Mouse (Mus musculus) midbrain, embryonic 12.5 days (tissue): ENCODE measurements around the gene Rnf213. TPM values are rescaled to one million over a fixed set of nuclear protein-coding genes. Genes with fewer than 3 reads are reported as not detected.

ENCODE experiments used
- ATAC-seq: fragments of 200-750 bp; cut with Nextera tagmentation; 2 replicates; pipeline ENCODE4 v1.8.0; 2017; ENCODE audit warnings: low read depth, moderate TSS enrichment, moderate library complexity; ENCODE audit not compliant: low FRiP score
- H3K27ac ChIP-seq: fragments of 300-500 bp; sonication (generic); replicated peaks from 2 replicates; pipeline ENCODE4 v1.5.1; 2016; ENCODE audit warnings: mild to moderate bottlenecking
- H3K27me3 ChIP-seq: fragments of 300-500 bp; sonication (generic); 2 replicates; pipeline ENCODE4 v1.6.1; 2016; ENCODE audit warnings: mild to moderate bottlenecking
- H3K36me3 ChIP-seq: fragments of 300-500 bp; sonication (generic); 2 replicates; pipeline ENCODE4 v1.6.1; 2016
- H3K4me1 ChIP-seq: fragments of 300-500 bp; sonication (generic); 2 replicates; pipeline ENCODE4 v1.6.1; 2016
- H3K4me2 ChIP-seq: fragments of 300-500 bp; sonication (generic); replicated peaks from 2 replicates; pipeline ENCODE4 v1.6.1; 2016; ENCODE audit warnings: mild to moderate bottlenecking, moderate library complexity
- H3K4me3 ChIP-seq: fragments of 300-500 bp; sonication (generic); 2 replicates; pipeline ENCODE4 v1.5.1; 2016; ENCODE audit warnings: mild to moderate bottlenecking
- H3K9ac ChIP-seq: fragments of 300-500 bp; sonication (generic); replicated peaks from 2 replicates; pipeline ENCODE4 v1.6.1; 2016; ENCODE audit warnings: mild to moderate bottlenecking, moderate library complexity
- H3K9me3 ChIP-seq: fragments of 300-500 bp; sonication (generic); 2 replicates; pipeline ENCODE4 v1.6.1; 2016; ENCODE audit warnings: mild to moderate bottlenecking
- WGBS: fragments of 180-500 bp; shearing (Covaris S2); methylation state at CpG from one replicate; pipeline ENCODE4 v1.1.7; 2016; 5-methylcytosine and 5-hydroxymethylcytosine counted together
- polyA plus RNA-seq: library from polyadenylated mRNA; unstranded; fragments of >200 nt; fragmentation: Nextera tagmentation; extraction: Ambion mirVana; gene quantifications from 2 replicates; pipeline ENCODE4 v1.2.1, GENCODE M21; 2016

Rnf213 gene
- polyA plus RNA-seq = 1.2 TPM in 2 replicates

DNA sequence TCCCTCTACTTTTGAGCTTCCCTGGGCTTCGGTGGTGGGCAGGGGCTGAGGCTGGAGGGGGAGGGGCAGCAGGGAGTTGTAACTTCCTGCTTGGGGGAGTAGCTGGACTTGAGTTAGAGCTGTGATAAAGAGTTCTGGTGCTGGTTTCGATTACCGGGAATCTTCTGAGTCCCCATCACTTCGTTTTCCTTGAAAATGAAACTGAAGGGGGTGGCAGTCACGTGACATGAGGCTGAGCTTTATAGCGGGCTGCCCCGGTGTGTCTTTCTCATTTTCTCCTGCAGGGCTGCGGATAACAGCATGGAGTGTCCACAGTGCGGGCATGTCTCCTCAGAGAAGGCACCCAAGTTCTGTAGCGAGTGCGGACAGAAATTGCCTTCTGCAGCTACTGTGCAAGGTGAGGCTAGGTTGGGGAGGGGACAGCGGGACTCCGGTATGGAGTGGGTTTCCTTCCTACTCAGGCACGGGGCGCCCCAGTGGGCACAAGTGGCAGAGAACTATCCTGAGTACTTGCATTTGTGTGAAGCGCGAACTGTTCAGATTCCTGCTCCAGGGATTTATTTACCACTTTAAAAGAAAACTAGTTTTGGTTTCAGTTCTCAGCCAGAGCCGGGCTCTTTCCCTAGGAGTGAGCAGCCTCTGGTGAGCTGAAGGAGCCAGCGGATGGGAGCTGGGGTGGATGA is at the start of gene Rnf213:
Rnf213 (plus strand) TSS at position 301 of the 683 bp plus-strand sequence.
- Histone ChIP-seq H3K4me3 (peak within 1 kb of the TSS; percentile 43), H3K36me3 (no peaks in the 10 kb centered on the region), H3K4me1 (peaks cover 22% of the 10 kb centered on the region), H3K27me3 (peaks cover 89% of the 10 kb centered on the region), H3K9ac (peak within 1 kb of the TSS; percentile 49), H3K27ac (no peak within 1 kb of the TSS), H3K9me3 (no peaks in the 10 kb centered on the region), H3K4me2 (peak within 1 kb of the TSS; percentile 57)
- WGBS = 1% methylated on average over 19 of the region's 19 CpGs
- peak; percentile 60; the same call in 1 of the 2 replicates for ATAC-seq

DNA sequence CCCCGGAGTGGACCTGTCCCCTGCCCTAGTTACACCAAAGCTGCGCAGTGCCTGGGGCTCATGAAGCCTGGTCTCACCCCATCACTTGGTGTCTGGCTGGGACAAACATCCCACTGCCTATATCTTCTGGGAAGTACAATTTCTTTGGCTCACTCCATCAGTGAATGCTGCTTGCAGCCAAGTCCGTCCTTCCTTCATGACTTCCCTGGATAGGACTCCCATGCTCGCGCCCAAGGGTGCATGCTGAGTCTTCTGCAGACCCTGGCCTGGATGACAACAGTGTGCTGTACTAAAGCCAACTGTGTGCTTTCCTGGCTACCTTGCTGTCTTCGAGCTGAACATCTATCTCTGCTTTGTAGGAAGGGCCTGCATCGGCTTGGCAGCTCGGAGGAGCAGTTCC is 48.7 kb upstream of the Rnf213 start:
- H3K27me3 ChIP-seq = no peaks in the 10 kb centered on the region
- no peaks in the 10 kb centered on the region for H3K9me3 ChIP-seq
- H3K4me2 ChIP-seq = no peak overlapping the region
- 85% methylated on average over 8 of the region's 8 CpGs for WGBS
- H3K36me3 ChIP-seq = no peaks in the 10 kb centered on the region
- H3K4me1 ChIP-seq = 0 out of 2 replicates have a peak, but pooled peaks cover 4% of the 10 kb centered on the region
- no peak overlapping the region for H3K9ac ChIP-seq
- H3K27ac ChIP-seq = no peak overlapping the region
- H3K4me3 ChIP-seq = no peak overlapping the region
- ATAC-seq = no peak

DNA sequence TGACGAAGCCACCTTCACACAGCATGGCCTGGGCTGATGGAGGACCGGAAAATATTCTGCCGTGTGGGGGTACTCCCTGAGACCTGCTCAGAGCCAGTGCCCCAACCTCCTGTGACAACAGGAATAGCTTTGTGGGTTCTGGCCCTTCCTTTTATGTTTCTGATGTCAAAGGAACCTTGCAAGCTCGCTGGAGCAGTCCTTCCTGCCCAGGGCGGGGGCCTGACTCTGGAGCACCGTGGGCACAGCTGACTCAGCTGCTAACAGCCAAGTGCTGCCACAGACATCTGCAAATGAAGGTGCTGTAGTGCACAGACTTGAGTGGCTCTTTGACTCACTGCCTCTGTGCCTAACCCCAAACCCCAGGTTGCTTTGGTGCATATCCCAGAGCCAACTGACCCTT is 48.0 kb upstream of the Rnf213 start:
- Histone ChIP-seq H3K4me1 (no peaks in the 10 kb centered on the region), H3K9ac (no peak overlapping the region), H3K4me3 (no peak overlapping the region), H3K9me3 (no peaks in the 10 kb centered on the region), H3K4me2 (no peak overlapping the region), H3K27me3 (no peaks in the 10 kb centered on the region), H3K36me3 (no peaks in the 10 kb centered on the region), H3K27ac (no peak overlapping the region)
- ATAC-seq = no peak
- WGBS = 75% methylated on average over 6 of the region's 6 CpGs

DNA sequence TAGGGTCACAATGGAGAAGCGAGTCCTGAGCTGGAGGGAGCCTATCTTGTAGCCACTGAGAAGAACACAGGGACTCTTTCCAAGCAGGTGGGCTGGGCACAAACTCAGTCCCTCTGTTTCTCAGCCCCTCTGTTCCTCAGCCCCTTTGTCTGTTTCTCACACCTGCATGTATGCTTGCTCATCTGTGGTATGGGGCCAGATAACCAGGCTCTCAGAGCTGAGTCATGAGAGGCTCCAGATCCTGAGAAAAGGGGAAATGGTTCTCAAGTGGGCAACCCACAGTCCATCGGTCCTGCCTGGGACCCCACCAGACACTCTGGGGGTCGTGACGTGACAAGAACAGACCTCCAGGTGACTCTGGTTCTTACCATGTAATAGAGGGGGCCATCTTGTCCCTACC is 45.8 kb upstream of the Rnf213 start:
- WGBS = 92% methylated on average over 4 of the region's 4 CpGs
- Histone ChIP-seq H3K27me3 (no peaks in the 10 kb centered on the region), H3K9ac (no peak overlapping the region), H3K27ac (no peak overlapping the region), H3K4me3 (no peak overlapping the region), H3K4me2 (no peak overlapping the region), H3K4me1 (no peaks in the 10 kb centered on the region), H3K36me3 (no peaks in the 10 kb centered on the region), H3K9me3 (no peaks in the 10 kb centered on the region)
- no peak for ATAC-seq

DNA sequence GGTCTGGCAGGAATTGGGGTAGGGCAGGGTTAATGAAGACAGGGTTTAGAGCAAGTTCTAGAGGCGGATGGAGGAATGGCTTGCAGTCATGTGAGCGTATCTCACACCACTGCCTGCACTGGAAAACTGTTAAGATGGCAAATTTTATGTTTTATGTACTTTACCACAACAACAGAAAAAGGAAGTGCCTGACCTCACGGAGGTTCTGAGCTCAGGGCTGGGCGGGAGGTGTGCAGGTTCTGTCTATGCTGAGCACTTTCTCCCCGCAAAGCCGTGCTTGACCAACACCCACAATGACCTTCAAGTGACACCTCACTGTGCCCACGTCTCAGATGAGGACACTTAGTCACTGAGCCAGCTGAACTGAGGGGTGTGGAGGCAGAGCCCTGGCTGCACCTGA is 40.8 kb upstream of the Rnf213 start:
- H3K36me3 ChIP-seq = no peaks in the 10 kb centered on the region
- no peak overlapping the region for H3K4me3 ChIP-seq
- H3K27me3 ChIP-seq = no peaks in the 10 kb centered on the region
- 75% methylated on average over 7 of the region's 7 CpGs for WGBS
- no peaks in the 10 kb centered on the region for H3K9me3 ChIP-seq
- no peak overlapping the region for H3K9ac ChIP-seq
- H3K27ac ChIP-seq = no peak overlapping the region
- H3K4me2 ChIP-seq = no peak overlapping the region
- H3K4me1 ChIP-seq = peaks cover 17% of the 10 kb centered on the region
- ATAC-seq = no peak

DNA sequence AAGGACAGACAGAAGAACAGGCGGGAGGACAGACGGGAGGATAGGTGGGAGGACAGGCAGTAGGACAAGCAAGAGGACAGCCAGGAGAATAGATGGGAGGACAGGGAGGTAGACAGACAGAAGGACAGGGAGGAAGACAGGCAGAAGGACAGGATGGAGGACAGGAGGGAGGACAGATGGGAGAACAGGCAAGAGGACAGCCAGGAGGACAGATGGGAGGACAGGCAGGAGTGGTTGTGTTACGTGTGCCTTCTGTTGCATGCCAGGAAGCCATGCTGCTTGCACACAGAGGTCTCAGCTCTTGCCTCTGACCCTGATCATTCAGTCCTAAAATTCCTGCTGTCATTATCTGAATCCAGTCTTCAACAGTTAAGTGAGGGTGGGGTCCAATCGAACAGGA is 39.0 kb upstream of the Rnf213 start:
- no peaks in the 10 kb centered on the region for H3K36me3 ChIP-seq
- no peak for ATAC-seq
- no peak overlapping the region for H3K27ac ChIP-seq
- no peaks in the 10 kb centered on the region for H3K27me3 ChIP-seq
- WGBS = 87% methylated on average over 4 of the region's 4 CpGs
- H3K9ac ChIP-seq = no peak overlapping the region
- H3K4me2 ChIP-seq = no peak overlapping the region
- H3K4me3 ChIP-seq = no peak overlapping the region
- H3K4me1 ChIP-seq = peaks cover 17% of the 10 kb centered on the region
- H3K9me3 ChIP-seq = no peaks in the 10 kb centered on the region

DNA sequence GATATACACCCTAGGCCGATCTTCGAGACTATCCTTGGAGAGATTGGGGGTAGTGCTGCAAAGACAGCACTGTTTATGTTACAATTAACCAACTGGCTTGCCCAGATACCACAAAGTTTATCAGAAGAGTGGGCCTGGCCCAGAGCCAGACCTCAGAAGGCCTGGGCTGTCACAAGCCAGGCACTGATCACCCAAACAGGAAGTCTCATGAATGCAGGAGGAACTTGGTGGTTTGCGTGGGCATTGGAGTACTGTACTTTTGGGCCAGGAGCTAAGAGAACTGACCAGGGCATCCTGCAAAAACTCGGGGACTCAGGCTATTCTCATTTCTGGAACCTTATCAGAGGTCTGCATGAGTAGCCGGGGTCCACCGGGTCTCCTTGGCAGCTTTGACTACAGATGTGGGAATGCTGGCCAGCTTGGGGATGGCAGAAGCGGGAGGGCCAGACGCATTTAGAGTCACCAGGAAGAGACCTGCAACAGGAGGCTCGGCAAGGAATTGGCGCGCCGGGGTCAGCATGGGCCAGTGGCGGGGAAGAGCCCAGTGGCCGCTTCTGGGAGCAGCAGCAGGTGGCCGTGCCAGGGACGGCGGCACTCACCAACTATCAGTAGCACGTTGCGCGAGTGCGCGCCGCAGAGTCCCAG is 38.0 kb upstream of the Rnf213 start:
- no peak; the same call in 1 of the 2 replicates for ATAC-seq
- 10% methylated on average over 23 of the region's 23 CpGs for WGBS
- H3K4me3 ChIP-seq = peak overlapping the region; percentile 70
- H3K9ac ChIP-seq = peak overlapping the region; percentile 77
- no peaks in the 10 kb centered on the region for H3K9me3 ChIP-seq
- H3K27ac ChIP-seq = peak overlapping the region; percentile 64
- H3K27me3 ChIP-seq = no peaks in the 10 kb centered on the region
- peaks cover 17% of the 10 kb centered on the region for H3K4me1 ChIP-seq
- H3K4me2 ChIP-seq = peak overlapping the region; percentile 95
- H3K36me3 ChIP-seq = 0 out of 2 replicates have a peak, but pooled peaks cover 3% of the 10 kb centered on the region

DNA sequence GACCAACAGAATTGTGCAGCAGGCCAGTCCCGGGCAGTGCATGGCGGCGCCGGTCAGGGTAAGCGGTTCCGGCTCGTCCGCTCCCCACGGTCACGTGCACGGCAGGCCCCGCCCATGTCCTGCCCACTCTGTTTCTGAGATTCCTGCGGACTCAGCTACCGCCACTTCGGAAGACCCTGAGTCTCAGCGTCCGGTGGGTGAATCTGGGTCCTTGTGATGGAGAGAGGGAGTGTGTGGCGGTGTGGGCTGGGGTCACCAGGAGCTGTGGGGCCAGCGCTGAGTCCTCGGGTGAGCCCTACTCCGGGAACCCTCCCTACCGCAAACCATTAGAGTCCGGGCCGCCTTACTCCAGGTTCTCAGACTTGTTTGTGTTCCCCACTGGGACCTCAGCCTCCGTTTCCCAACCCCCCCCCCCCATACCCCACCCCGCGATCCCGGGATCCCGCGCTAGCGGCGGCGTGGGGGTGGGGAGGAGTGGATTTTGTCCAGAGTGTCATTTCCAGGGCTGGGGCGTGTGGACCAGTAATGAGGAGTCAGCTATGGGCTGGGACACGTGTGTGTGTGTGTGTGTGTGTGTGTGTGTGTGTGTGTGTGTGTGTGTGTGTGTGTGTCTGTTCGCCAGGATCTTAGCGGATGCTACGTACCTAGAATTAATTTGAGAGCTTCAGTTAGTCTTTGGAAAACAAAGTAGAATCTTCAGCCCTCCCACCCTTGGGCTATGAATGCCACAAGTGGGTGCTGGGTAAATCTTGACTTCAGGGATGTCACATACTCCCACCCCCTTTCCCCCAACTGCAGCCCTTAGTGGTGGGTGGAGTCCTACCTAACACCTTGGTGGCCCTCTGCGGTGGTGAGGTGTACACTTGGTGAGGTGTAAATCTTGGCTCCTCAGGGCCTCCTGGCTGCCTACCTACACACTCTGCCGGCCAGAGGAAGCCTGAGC is 37.2 kb upstream of the Rnf213 start, which contains the start of the genes Sgsh and Slc26a11:
Sgsh (minus strand) TSS at position 94 of the 943 bp plus-strand sequence.
Slc26a11 (plus strand) TSS at position 115 of the 943 bp plus-strand sequence.
- H3K27ac ChIP-seq = peak within 1 kb of the TSS; percentile 64
- peak within 1 kb of the TSS; percentile 95 for H3K4me2 ChIP-seq
- H3K36me3 ChIP-seq = 0 out of 2 replicates have a peak, but pooled peaks cover 5% of the 10 kb centered on the region
- no peaks in the 10 kb centered on the region for H3K27me3 ChIP-seq
- peak within 1 kb of the TSS; percentile 70 for H3K4me3 ChIP-seq
- peak; percentile 94 for ATAC-seq
- no peaks in the 10 kb centered on the region for H3K9me3 ChIP-seq
- H3K9ac ChIP-seq = peak within 1 kb of the TSS; percentile 77
- peaks cover 17% of the 10 kb centered on the region for H3K4me1 ChIP-seq
- WGBS = 3% methylated on average over 35 of the region's 40 CpGs

DNA sequence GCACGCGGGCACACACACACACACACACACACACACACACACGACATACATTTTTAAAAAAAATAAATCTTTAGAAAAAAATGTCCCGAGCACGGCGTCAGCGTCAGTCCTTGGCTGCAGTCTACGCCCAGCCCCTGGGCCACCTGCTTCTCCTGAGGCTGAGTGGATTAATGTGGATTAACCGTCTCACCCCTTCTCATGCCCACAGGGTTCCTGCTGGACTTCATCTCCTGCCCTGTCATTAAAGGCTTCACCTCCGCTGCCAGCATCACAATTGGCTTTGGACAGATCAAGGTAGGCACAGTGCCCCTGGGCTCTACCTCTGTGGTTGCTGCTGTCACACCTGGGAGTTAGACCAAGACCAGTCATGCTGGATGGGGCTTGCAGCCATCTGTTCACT is 33.8 kb upstream of the Rnf213 start:
- H3K27ac ChIP-seq = no peak overlapping the region
- H3K9ac ChIP-seq = no peak overlapping the region
- H3K4me1 ChIP-seq = peaks cover 33% of the 10 kb centered on the region
- no peak for ATAC-seq
- WGBS = 84% methylated on average over 10 of the region's 10 CpGs
- H3K36me3 ChIP-seq = 0 out of 2 replicates have a peak, but pooled peaks cover 5% of the 10 kb centered on the region
- H3K9me3 ChIP-seq = no peaks in the 10 kb centered on the region
- no peak overlapping the region for H3K4me2 ChIP-seq
- H3K4me3 ChIP-seq = no peak overlapping the region
- H3K27me3 ChIP-seq = no peaks in the 10 kb centered on the region

DNA sequence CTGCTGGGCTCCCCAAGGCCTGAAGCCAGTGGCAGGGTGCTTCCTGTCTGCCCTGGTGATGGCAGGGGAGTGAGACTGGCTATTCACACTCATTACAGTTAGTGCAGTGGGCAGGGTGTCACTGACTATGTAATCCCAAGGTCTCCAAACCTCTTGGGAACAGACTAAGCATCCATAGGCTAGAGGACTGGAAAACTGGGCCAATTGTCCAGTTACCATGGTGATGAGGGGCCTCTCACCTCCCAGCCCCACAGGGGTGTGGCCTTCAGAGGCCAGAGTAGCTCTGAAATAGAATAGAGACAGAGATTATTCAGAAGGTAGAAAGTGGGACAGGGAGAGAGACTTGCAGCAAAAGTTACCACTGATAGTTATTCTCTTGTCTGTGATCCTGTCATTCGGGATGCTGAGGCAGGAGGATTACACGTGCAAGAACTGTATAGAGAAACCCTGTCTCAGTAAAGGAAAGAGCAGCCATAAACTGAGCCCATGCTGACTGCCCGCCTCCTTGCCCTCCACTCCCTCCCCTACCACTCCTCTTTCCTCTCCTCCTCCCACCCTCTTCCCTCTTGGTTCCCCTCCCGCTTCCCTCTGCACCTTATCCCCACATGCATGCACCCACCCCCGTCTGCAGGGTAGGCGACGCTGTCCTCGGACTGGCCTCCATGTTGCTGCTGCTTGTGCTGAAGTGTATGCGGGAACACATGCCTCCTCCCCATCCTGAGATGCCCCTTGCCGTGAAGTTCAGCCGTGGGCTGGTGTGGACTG is 29.9 kb upstream of the Rnf213 start:
- whole genome bisulfite sequencing = 22% methylated on average over 11 of the region's 11 CpGs
- Histone ChIP-seq H3K4me1 (peaks cover 16% of the 10 kb centered on the region), H3K9ac (peak overlapping the region; percentile 21; the same call in 1 of the 2 replicates), H3K4me3 (peak overlapping the region; percentile 22), H3K27me3 (no peaks in the 10 kb centered on the region), H3K9me3 (0 out of 2 replicates have a peak, but pooled peaks cover 3% of the 10 kb centered on the region), H3K4me2 (peak overlapping the region; percentile 47), H3K27ac (peak overlapping the region; percentile 52), H3K36me3 (0 out of 2 replicates have a peak, but pooled peaks cover 5% of the 10 kb centered on the region)
- peak; percentile 58 for ATAC-seq
